Mouse (Mus musculus) spleen, adult 2 months (tissue): Measurements from ENCODE around the gene Dact1.

Experiments used
- CTCF ChIP-seq: fragments of 200-500 bp; IDR thresholded peaks from 2 replicates; pipeline ENCODE4 v1.5.1; 2011; ENCODE audit warnings: mild to moderate bottlenecking, inconsistent platforms; ENCODE audit not compliant: insufficient read depth, insufficient read length, insufficient replicate concordance; ENCODE audit errors: extremely low read depth
- POLR2A ChIP-seq: fragments of 200-500 bp; IDR thresholded peaks from 2 replicates; pipeline ENCODE4 v1.6.1; 2011; ENCODE audit warnings: low read depth, low read length, inconsistent platforms

DNA sequence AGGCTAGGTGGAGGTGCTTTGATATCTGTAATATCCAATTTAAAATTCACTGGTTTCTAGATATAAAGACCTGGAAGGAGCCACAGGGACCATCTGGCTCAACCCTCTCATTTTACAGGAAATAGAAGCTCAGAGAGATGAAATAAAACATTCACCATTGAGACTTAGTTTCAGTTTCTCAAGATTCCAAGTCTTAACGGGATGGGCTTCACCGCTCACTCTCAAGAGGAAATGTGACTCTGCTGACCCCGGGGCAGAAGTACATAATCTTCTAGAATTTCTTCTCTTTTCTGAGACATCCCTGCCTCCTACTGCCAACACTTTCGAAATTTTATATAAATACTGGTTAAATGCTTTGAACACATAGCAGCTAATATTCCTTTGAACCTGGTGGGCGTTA is 36.4 kb downstream of the Dact1 start:
- no peak for TF ChIP-seq CTCF
- TF ChIP-seq POLR2A: no peak
